Mouse (Mus musculus) embryonic facial prominence, embryonic 13.5 days (tissue): ENCODE results near the gene Cd40. TPM values are rescaled to one million over a fixed set of nuclear protein-coding genes. Genes with fewer than 3 reads are reported as not detected.

ENCODE experiments used
- ATAC-seq: fragments of 200-750 bp; cut with Nextera tagmentation; 2 replicates; pipeline ENCODE4 v1.8.0; 2017; ENCODE audit warnings: low read depth; ENCODE audit not compliant: insufficient number of reproducible peaks, insufficient read depth, low FRiP score, low TSS enrichment
- H3K27ac ChIP-seq: fragments of 300-500 bp; sonication (generic); 2 replicates; pipeline ENCODE4 v1.5.1; 2015; ENCODE audit warnings: moderate library complexity, mild to moderate bottlenecking, inconsistent platforms
- H3K27me3 ChIP-seq: fragments of 300-500 bp; sonication (generic); 2 replicates; pipeline ENCODE4 v1.6.1; 2015; ENCODE audit warnings: mild to moderate bottlenecking, inconsistent platforms
- H3K36me3 ChIP-seq: fragments of 300-500 bp; sonication (generic); 2 replicates; pipeline ENCODE4 v1.6.1; 2015; ENCODE audit warnings: mild to moderate bottlenecking, inconsistent platforms
- H3K4me1 ChIP-seq: fragments of 300-500 bp; sonication (generic); 2 replicates; pipeline ENCODE4 v1.6.1; 2015; ENCODE audit warnings: inconsistent platforms
- H3K4me2 ChIP-seq: fragments of 300-500 bp; sonication (generic); 2 replicates; pipeline ENCODE4 v1.6.1; 2015; ENCODE audit warnings: moderate library complexity, mild to moderate bottlenecking, inconsistent platforms
- H3K4me3 ChIP-seq: fragments of 300-500 bp; sonication (generic); 2 replicates; pipeline ENCODE4 v1.5.1; 2015; ENCODE audit warnings: mild to moderate bottlenecking, inconsistent platforms
- H3K9ac ChIP-seq: fragments of 300-500 bp; sonication (generic); 2 replicates; pipeline ENCODE4 v1.6.1; 2015; ENCODE audit warnings: mild to moderate bottlenecking, inconsistent platforms
- H3K9me3 ChIP-seq: fragments of 300-500 bp; sonication (generic); 2 replicates; pipeline ENCODE4 v1.6.1; 2016; ENCODE audit warnings: inconsistent platforms
- WGBS: fragments of 180-500 bp; shearing (Covaris S2); methylation state at CpG from one replicate; pipeline ENCODE4 v1.1.7; 2015; ENCODE audit warnings: mixed read lengths; 5-methylcytosine and 5-hydroxymethylcytosine counted together
- polyA plus RNA-seq: library from polyadenylated mRNA; unstranded; fragments of >200 nt; fragmentation: Nextera tagmentation; extraction: Ambion mirVana; gene quantifications from 2 replicates; pipeline ENCODE4 v1.2.1, GENCODE M21; 2015

Cd40 gene
- polyA plus RNA-seq, 1 experiment from 2014 or later = 4.9 TPM

DNA sequence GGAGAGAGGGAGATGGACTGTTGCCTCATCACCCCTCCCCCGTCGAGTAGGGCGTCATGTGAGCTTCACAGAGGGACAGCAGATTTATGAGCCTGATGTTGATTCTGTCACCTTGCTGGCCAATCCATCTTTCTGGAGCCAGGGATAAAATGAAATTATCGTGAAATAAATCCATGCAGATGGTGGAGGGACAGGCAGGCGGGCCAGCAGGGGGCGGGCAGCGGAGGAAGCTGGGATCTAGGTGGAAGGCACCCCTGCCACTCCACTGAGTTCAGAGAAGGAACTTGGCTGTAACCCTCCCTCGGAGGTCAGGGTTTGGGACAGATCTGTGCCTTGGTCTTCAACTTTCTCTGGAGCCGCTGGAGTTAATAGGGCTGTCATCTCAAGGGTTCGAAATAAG, 23.2 kb downstream of the Cd40 start:
- Histone ChIP-seq H3K27me3 (peaks cover 80% of the 10 kb centered on the region), H3K4me3 (no peak overlapping the region), H3K9ac (no peak overlapping the region), H3K4me2 (no peak overlapping the region), H3K27ac (no peak overlapping the region), H3K4me1 (no peaks in the 10 kb centered on the region; the same call in 1 of the 2 replicates), H3K36me3 (no peaks in the 10 kb centered on the region), H3K9me3 (no peaks in the 10 kb centered on the region)
- no peak for ATAC-seq
- 29% methylated on average over 10 of the region's 10 CpGs for WGBS

DNA sequence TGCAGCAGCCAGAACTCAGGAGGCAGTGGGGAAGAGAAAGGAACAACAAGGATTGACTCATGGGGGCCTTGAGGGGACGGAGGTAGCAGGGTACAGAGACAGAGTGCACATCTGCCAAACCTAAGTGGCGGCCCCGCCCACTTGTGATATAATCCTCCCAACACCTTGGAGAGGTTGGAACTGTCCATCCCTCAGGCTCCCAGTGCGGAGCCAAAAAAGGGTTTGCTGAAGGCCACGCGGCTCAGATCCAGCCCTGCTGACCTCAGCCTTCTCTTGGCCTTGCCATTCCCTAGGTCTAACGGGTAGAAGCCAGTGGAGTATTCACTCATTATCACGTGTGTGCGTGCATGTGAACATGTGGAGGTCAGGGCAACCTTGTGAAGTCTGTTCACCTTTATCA, 25.2 kb downstream of the Cd40 start:
- H3K4me2 ChIP-seq = no peak overlapping the region
- H3K4me3 ChIP-seq = no peak overlapping the region
- 18% methylated on average over 9 of the region's 9 CpGs for whole genome bisulfite sequencing
- no peaks in the 10 kb centered on the region for H3K36me3 ChIP-seq
- no peaks in the 10 kb centered on the region for H3K4me1 ChIP-seq
- peaks cover 63% of the 10 kb centered on the region for H3K27me3 ChIP-seq
- no peak for ATAC-seq
- no peak overlapping the region for H3K9ac ChIP-seq
- H3K27ac ChIP-seq = no peak overlapping the region
- no peaks in the 10 kb centered on the region for H3K9me3 ChIP-seq

- Histone ChIP-seq H3K4me1 (no peaks in the 10 kb centered on the region), H3K9ac (no peak overlapping the region), H3K36me3 (no peaks in the 10 kb centered on the region), H3K4me2 (no peak overlapping the region), H3K4me3 (no peak overlapping the region), H3K27me3 (peaks cover 57% of the 10 kb centered on the region), H3K9me3 (no peaks in the 10 kb centered on the region), H3K27ac (no peak overlapping the region)
- no peak for ATAC-seq
- WGBS = 15% methylated on average over 7 of the region's 7 CpGs
These were observed 25.8 kb downstream of the Cd40 start for GRCm38 (mm10) chr2:165081257-165081656.

DNA sequence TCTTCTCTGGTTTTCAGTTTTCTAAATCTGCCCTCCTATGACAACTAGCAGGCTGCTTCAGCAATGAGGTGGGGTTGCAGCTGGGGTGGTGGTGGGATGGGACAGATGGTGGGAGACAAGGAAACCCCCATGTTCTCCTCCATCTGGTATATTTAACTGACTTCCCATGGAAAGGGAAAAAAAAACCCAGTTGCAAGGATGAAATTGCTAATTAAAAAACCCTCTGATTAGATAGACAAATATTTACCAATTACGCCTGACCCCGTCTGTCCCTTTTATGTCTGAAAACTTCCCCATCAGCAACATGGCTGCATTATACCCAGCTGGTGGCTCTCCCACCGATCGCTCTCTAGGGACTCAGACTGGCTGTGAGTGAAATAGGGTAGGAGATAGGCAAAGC, 31.2 kb downstream of the Cd40 start:
- H3K4me3 ChIP-seq = no peak overlapping the region
- H3K27ac ChIP-seq = no peak overlapping the region
- 77% methylated on average over 4 of the region's 4 CpGs for WGBS
- H3K27me3 ChIP-seq = peaks cover 4% of the 10 kb centered on the region; the same call in 1 of the 2 replicates
- no peak for ATAC-seq
- H3K9me3 ChIP-seq = no peaks in the 10 kb centered on the region
- H3K36me3 ChIP-seq = no peaks in the 10 kb centered on the region
- no peak overlapping the region for H3K9ac ChIP-seq
- H3K4me2 ChIP-seq = no peak overlapping the region
- H3K4me1 ChIP-seq = no peaks in the 10 kb centered on the region

- H3K36me3 ChIP-seq = no peaks in the 10 kb centered on the region
- no peak overlapping the region for H3K4me3 ChIP-seq
- no peak overlapping the region for H3K27ac ChIP-seq
- ATAC-seq = no peak
- no peaks in the 10 kb centered on the region for H3K9me3 ChIP-seq
- no peak overlapping the region for H3K4me2 ChIP-seq
- H3K4me1 ChIP-seq = no peaks in the 10 kb centered on the region
- 26% methylated on average over 14 of the region's 14 CpGs for WGBS
- H3K27me3 ChIP-seq = peaks cover 12% of the 10 kb centered on the region; the same call in 1 of the 2 replicates
- H3K9ac ChIP-seq = no peak overlapping the region
These were observed 34.0 kb downstream of the Cd40 start for GRCm38 (mm10) chr2:165089470-165089869.

- Histone ChIP-seq H3K27ac (no peak within 1 kb of the TSS), H3K27me3 (peaks cover 13% of the 10 kb centered on the region), H3K9ac (no peak within 1 kb of the TSS), H3K4me3 (no peak within 1 kb of the TSS), H3K4me1 (no peaks in the 10 kb centered on the region), H3K4me2 (no peak within 1 kb of the TSS), H3K36me3 (no peaks in the 10 kb centered on the region), H3K9me3 (no peaks in the 10 kb centered on the region)
- no peak for ATAC-seq
- 58% methylated on average over 2 of the region's 2 CpGs for WGBS
These were observed 35.2 kb downstream of the Cd40 start, which contains the start of gene 1700025C18Rik for GRCm38 (mm10) chr2:165090650-165091049. 1700025C18Rik (minus strand) TSS chr2:165090750.

DNA sequence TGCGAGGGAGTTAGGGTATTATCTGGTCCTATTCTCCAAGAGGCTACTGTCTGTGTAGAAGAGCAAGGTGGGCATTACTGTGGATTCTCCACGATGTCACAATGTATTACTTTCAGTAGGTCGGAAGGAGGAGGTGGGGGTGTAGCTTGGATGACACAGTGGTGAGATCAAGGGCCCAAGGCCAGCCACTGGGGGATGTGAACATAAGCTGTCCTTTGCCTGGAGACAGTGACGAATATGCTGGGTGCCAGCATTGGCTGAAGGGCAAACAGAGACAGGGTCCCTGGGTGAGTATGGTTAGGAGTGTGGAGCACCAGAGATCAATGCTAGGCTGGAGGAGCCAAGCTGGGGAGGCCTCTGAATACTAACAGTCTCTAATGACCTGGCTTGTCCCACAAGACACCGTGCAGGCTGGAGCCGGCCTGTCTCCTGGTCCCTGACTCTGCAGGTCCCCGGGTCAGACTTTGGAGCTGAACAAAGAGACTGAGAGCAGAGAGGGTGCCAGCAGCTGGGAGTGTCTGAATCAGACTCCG, 36.1 kb downstream of the Cd40 start:
- Histone ChIP-seq H3K36me3 (no peaks in the 10 kb centered on the region), H3K27ac (no peak overlapping the region), H3K27me3 (peaks cover 22% of the 10 kb centered on the region), H3K4me3 (no peak overlapping the region), H3K9ac (no peak overlapping the region), H3K9me3 (no peaks in the 10 kb centered on the region), H3K4me2 (no peak overlapping the region), H3K4me1 (0 out of 2 replicates have a peak, but pooled peaks cover 2% of the 10 kb centered on the region)
- 71% methylated on average over 8 of the region's 8 CpGs for WGBS
- no peak for ATAC-seq

DNA sequence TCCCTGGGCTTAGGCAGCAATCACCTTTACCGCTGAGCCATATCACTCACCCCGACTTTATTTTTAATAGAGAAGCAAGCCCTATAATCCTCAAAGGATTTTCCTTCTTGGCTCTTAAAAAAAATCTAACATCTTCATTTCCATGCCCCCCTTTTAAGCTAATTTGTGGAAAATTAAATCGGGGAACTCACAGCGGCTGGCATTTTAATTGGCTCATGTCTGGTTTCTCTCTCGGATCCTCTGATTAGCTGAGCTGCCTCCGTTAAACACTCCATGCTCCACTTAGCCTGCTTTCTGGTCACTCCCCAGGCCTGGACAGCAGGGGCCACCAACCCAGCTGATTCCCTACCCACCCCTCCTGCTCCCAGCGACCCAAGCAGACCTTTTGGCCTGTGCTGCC, 37.0 kb downstream of the Cd40 start:
- no peak overlapping the region for H3K9ac ChIP-seq
- H3K4me2 ChIP-seq = no peak overlapping the region
- 45% methylated on average over 7 of the region's 7 CpGs for WGBS
- 0 out of 2 replicates have a peak, but pooled peaks cover 4% of the 10 kb centered on the region for H3K4me1 ChIP-seq
- no peaks in the 10 kb centered on the region for H3K36me3 ChIP-seq
- H3K27ac ChIP-seq = no peak overlapping the region
- H3K9me3 ChIP-seq = no peaks in the 10 kb centered on the region
- H3K27me3 ChIP-seq = peaks cover 31% of the 10 kb centered on the region
- ATAC-seq = no peak
- H3K4me3 ChIP-seq = no peak overlapping the region

DNA sequence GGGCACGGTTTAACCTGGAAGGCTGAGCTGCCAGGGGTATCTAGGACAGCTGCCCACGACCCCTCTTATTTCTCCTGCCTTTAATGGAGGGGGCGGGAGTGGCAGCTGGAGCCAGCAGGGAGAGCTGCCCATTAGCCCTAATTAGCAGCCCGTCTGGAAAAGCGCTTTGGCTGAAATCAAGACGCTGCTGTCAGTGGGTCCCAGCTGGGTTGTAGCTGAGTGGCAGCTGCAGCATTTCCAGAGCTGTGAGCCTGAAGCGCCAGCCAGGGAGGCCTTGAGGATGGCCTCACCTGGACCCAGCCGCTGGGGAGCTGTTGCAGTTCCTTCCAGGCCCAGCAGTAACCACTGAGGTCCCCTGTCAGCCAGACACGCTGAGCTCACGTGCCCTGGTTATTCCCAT, 40.9 kb downstream of the Cd40 start:
- Histone ChIP-seq H3K4me3 (no peak overlapping the region), H3K4me1 (peaks cover 7% of the 10 kb centered on the region; the same call in 1 of the 2 replicates), H3K27me3 (peaks cover 70% of the 10 kb centered on the region), H3K36me3 (no peaks in the 10 kb centered on the region), H3K27ac (no peak overlapping the region), H3K9ac (no peak overlapping the region), H3K4me2 (no peak overlapping the region), H3K9me3 (no peaks in the 10 kb centered on the region)
- no peak for ATAC-seq
- 21% methylated on average over 10 of the region's 10 CpGs for WGBS

DNA sequence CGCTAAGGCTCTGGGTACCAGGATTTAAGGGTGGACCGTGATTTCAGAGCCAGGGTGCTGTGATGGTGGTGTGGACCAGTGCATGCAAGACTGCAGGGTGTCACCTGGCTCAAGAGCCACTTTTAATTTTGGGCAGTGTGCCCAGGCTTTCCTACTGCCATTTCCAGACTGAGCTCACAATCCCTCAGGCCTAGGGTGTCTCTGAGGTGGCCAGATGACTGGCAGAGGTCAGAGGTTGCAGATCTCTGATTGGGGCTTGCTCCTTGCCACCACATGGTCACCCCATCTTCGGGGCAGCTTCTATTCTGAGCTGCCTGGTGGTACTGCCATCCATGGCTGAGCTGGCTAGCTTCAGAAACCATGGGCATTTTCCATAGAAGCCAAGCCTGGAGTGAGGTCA, 43.4 kb downstream of the Cd40 start:
- H3K4me1 ChIP-seq = peaks cover 7% of the 10 kb centered on the region
- 75% methylated on average over 3 of the region's 3 CpGs for WGBS
- no peaks in the 10 kb centered on the region for H3K9me3 ChIP-seq
- H3K27me3 ChIP-seq = peaks cover 87% of the 10 kb centered on the region
- no peak overlapping the region for H3K9ac ChIP-seq
- ATAC-seq = no peak
- H3K4me2 ChIP-seq = no peak overlapping the region
- no peak overlapping the region for H3K4me3 ChIP-seq
- H3K27ac ChIP-seq = no peak overlapping the region
- H3K36me3 ChIP-seq = no peaks in the 10 kb centered on the region

DNA sequence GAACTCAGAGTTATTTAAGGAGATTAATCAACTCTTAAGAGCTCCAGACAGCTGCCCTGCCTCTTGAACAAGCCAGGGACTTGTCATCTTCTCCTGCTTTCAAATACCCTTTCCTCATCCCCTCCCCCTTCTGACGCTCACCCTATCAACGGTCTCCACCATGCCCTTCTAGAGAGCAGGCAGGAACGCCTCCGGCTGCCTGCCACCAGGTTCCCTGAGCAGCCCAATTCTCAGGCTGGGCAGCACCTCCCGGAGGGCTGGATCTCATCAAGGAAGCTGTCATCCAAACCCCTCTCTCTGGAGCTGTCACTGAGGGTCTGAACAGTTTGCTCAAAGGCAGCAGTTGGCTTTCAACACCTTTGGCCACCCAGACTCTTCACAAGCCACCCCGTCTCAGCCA, 45.3 kb downstream of the Cd40 start:
- Histone ChIP-seq H3K4me3 (no peak overlapping the region), H3K27me3 (peaks cover 92% of the 10 kb centered on the region), H3K27ac (no peak overlapping the region), H3K36me3 (no peaks in the 10 kb centered on the region), H3K4me1 (peaks cover 12% of the 10 kb centered on the region), H3K4me2 (no peak overlapping the region), H3K9ac (no peak overlapping the region; the same call in 1 of the 2 replicates), H3K9me3 (no peaks in the 10 kb centered on the region)
- 3% methylated on average over 6 of the region's 6 CpGs for WGBS
- ATAC-seq = no peak

GRCm38 (mm10) chr2:165102920-165103319, 47.5 kb downstream of the Cd40 start:
- Histone ChIP-seq H3K4me1 (peaks cover 8% of the 10 kb centered on the region), H3K27ac (no peak overlapping the region), H3K9me3 (no peaks in the 10 kb centered on the region), H3K4me2 (no peak overlapping the region), H3K9ac (no peak overlapping the region), H3K36me3 (no peaks in the 10 kb centered on the region), H3K4me3 (no peak overlapping the region), H3K27me3 (peaks cover 89% of the 10 kb centered on the region)
- ATAC-seq = no peak
- 73% methylated on average over 3 of the region's 3 CpGs for WGBS
